Mouse (Mus musculus) c-Kit-positive CD71-positive TER-119-positive erythroid progenitor cells, embryonic 14.5 days (primary cell): ENCODE data around the gene Cluap1.
"Not testable (repeated sequence)": the region's sequence is repeated elsewhere in the genome, so short reads cannot be mapped to it uniquely, and the experiment has no call there.

Source experiments
- DNase-seq: peaks from one replicate; pipeline ENCODE4 v3.0.0-alpha.2; 2013; ENCODE audit warnings: low spot score

The Cluap1 gene

DNA sequence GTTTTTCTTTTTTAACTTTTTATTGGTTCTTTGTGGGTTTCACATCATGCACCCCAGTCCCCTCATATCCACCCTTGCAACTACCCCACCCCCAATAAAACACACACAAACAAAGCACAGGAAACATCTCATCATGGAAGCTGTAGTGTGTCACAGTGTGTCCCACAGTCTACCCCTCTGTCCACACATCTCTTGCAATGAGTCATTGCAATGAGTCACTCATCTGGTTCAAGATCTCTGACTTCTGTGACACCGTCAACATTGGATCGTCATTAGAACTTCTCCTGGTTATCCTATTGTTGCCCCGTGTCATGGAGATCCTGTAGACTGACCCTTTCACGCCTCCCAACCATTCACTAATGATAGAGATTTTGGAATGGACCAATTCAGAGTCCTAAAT is 26.1 kb downstream of the Cluap1 start:
- no peak for DNase-seq

DNA sequence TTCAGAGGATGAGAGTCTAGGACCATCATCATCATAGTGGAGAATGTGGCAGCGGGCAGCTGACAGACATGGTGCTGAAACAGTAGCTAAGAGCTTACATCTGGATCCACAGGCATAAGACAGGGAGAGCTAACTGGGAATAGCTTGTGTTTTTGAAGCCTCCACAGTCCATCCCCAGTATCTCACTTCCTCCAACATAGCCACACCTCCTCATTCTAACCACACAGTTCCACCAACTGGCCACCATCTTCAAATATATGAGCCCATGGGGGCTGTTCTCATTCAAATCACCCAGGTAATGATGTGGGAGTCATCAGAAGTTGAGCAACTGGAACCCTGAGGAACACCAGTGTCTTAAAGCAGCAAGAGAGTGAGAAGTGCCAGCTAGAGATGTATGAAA is 42.5 kb downstream of the Cluap1 start:
- DNase-seq = no peak

DNA sequence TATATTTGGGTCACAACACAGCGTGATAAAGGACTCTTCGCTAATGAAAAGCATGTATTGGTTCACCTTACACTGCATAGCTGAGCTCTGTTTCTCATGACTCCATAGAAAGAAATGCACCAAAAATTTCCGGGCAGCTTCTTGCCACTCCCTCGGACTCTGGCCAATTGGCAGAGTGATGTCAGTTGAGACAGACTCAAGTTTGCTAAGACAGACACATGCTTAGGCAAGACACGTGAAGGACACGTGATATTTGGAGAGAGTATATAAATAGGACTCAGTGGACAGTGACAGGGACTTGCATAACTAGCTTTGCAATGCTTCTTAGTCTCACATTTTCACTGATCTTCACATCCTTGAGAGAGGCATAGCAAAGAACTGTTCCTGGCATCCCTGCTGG is 47.8 kb downstream of the Cluap1 start:
- DNase-seq = no peak

DNA sequence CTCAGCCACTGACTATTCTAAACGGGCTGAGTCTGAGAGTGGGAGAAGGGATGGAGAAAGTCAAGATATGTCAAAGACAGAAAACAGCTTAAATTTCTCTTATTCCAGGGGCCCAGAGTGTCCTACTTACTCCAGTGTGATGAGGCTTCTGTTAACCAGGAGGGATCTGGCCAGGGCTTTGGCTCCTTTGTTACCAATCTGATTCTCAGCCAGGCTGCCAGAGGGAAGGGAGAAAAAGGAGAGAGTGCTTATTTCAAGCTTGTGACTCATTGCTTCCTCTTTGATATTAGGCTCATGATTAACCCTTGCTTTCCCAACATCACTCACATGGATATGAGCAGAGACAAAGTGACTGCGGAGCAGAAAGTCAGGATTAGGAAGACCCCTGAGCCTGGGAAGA is 50.7 kb downstream of the Cluap1 start:
- no peak for DNase-seq

DNA sequence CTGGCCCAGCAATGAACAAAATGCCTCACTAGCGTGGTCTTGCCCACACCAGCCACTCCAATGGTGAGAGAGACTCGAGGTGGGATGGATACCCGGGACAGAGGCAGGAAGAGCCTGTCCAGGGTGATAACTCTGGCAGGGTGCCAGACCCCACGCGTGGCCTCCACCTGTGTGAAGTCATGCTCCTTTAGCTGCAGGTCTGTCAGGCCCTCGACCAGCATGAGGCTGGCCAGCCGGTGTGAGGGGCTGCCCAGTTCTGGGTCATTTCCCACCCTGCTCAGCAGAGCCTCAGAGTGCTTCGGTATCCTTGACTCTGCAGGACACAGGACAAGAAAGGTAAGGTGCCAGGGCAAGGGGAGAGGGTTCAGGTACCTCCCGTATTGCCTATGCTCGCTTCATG is 56.4 kb downstream of the Cluap1 start:
- no peak for DNase-seq

DNA sequence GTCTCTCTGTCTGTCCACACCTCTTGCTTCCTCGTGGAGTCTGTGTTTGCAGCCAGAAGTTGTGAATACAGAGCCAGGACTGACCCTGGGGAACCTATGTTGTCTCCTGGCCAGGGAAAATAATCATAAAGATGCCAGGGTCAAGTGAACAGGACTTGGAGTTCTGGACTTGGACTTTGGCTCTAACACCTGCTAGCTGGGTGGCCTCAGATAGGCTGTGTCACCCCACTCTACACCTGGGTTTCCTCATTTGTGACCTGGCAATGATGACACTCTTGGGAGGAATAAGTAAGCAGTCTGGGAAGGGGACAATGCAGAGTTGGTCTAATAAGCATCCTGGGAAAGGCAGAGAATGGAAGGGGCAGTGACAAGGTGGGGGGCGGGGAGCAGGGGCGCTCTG is 56.9 kb downstream of the Cluap1 start:
- no peak for DNase-seq

DNA sequence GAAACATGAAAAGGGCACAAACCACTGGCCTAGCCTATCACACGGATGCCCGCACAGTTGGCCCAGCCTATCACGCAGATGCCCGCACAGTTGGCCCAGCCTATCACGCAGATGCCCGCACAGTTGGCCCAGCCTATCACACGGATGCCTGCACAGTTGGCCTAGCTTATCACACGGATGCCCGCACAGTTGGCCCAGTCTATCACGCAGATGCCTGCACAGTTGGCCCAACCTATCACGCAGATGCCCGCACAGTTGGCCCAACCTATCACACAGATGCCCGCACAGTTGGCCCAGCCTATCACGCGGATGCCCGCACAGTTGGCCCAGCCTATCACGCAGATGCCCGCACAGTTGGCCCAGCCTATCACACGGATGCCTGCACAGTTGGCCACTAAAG is 65.9 kb downstream of the Cluap1 start:
- DNase-seq = not testable (repeated sequence)

DNA sequence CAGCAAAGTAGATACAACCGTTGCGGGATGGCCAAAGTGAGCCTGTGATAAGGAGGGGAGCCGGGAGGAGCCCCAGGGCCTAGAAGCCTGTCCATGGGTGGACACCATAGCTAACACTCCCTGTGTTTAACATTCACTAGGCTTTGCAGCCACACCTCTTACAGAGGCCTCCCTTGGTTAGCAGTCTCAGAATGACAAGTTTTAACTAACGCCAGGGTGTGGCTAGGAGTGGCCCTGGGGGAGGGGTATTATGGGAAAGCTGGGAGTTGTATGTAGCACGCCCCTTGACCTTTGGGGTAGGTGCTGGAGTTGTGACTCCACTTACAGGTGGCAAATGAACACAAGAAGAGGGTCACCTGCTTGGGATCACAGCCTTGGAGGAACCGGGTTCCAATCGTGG is 67.1 kb downstream of the Cluap1 start:
- DNase-seq = no peak

DNA sequence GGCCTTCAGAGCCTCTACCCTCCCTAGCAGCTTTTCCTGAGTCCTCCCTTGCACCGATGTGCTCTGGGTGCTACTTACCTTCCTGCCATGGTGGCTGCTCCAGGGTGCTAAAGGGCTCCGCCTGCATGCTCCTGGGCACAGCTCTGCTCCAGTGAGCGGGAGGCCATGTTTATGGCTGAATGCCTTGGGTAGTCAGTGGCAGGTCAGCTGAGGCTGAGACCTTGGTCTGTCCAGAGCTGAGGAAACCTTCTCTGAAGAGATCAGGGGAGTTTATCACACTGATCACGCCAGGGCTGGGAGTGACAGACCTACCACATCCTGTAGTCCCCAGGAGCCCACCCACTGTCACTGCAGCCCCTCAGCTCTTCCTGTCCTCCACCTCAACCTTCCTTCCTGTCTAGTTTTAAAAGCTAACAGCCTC is 67.7 kb downstream of the Cluap1 start, which contains the start of gene Nlrc3:
Gene Nlrc3 (minus strand): TSS at position 382 of the 421 bp plus-strand sequence.
- no peak for DNase-seq

DNA sequence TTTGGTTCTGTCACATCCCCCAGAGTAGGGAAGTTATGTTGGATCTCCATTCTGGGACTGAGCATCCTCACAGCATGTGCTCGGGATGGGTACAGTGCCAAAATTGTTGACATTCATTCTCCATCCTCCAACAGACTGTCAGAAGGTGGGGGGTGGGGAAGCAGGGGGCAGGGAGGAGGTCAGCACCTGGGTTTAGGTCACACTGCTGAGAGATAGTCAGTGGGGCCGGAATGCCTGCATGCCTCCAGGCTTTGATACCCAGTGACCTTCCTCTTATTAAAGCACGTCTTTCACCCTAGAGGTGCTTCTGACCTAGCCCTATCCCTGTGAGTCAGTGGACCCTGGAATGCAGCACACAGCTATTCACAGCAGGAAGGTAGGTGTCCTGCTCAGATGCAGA is 68.1 kb downstream of the Cluap1 start:
- DNase-seq = no peak

DNA sequence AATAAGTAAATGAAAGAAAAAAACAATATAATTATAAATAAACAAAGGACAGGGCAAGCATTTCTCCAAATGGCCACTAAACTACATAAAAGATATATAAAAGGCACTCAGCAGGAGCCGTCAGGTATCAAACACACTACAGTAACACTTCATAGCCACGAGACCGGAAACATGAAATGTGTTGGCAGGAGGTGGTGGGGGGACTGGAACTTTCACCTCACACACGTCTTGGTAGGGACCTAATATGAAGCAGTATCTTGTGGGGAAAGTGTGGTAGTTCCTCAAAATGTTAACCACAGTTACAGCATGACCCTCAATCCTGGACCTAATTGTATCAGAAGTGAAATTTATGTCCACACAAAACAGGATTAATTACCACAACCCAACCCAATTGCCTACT is 73.6 kb downstream of the Cluap1 start:
- DNase-seq = no peak

DNA sequence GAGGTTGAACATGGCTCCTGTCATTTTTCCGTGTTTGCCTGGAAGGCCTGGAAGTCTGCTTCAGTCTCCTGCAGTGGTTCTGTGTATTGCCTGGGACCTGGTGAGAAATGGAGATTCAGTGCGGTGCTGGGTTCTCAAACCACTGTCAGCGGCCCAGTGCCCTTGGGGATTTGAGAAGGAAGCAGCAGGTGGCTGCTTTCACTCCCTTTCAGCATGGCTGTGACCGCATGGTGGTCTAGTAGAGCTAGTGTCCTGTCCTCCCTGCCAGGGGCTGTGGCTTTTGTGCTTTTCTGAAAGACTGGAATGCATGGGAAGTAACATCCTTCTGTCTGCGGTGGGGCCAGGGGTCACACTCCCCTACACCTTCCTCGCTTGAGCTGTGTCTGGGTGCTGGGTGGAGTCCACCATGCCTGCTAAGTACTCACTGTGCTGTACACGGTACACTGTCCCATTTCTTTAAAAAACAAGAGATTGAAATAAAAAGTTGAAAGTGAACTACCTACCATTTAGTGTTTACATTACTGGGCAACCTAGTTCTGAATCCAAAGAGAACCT is 74.6 kb downstream of the Cluap1 start:
- DNase-seq = no peak

DNA sequence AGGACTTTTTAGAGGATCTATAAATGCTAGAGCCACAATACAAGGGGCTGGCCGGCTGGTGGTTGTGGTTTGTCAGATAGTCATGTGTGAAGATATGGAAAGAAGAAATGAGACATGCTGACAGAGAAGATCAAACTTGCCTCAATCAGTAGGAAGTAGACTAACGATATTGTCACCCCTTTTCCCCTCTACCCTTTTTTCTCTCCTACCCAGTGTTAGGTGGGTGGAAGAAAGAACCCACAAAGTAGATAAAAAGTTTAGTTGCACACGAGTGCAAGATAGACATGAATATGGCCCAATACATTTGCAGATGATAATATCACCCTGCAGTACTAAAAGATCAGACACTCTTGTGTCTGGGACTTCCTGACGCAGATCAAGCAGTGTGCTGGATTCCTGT is 79.8 kb downstream of the Cluap1 start:
- no peak for DNase-seq
